Mouse (Mus musculus): ENCODE results near the gene Brd7. TPM values are rescaled to one million over a fixed set of nuclear protein-coding genes. Genes with fewer than 3 reads are reported as not detected.

The Brd7 gene
- polyA plus RNA-seq, 1 experiment from 2014 or later = 87.3 TPM

- TF ChIP-seq CTCF (IDR thresholded peaks at IDR 0.05; ENCODE audit: low read depth) = no peak
- Histone ChIP-seq H3K9ac (no peak overlapping the region), H3K9me3 (ENCODE audit: low read depth, low read length) (no peaks in the 10 kb centered on the region), H3K4me3 (ENCODE audit: low read depth, low read length) (no peak overlapping the region; the same call in 1 of the 2 replicates), H3K4me1 (ENCODE audit: insufficient read depth) (no peaks in the 10 kb centered on the region), H3K27ac (ENCODE audit: low read depth) (no peak overlapping the region), H3K27me3 (ENCODE audit: insufficient read depth, low read length) (no peaks in the 10 kb centered on the region), H3K36me3 (ENCODE audit: insufficient read depth) (no peaks in the 10 kb centered on the region), H3K4me2 (peak overlapping the region; percentile 18; the same call in 1 of the 2 replicates)
- no peak for DNase-seq
- WGBS = 61% methylated on average over 10 of the region's 10 CpGs
- ATAC-seq (ENCODE audit: insufficient read depth) = peak; percentile 52; the same call in 1 of the 2 replicates
Observed at GRCm38 (mm10) chr8:88299907-88300603, 61.9 kb downstream of the Brd7 start.

- Histone ChIP-seq H3K9ac (no peak overlapping the region), H3K27me3 (ENCODE audit: insufficient read depth, low read length) (no peaks in the 10 kb centered on the region), H3K4me2 (no peak overlapping the region), H3K4me3 (ENCODE audit: low read depth, low read length) (no peak overlapping the region), H3K9me3 (ENCODE audit: low read depth, low read length) (no peaks in the 10 kb centered on the region), H3K27ac (ENCODE audit: low read depth) (no peak overlapping the region), H3K36me3 (ENCODE audit: insufficient read depth) (no peaks in the 10 kb centered on the region), H3K4me1 (ENCODE audit: insufficient read depth) (no peaks in the 10 kb centered on the region)
- ATAC-seq (ENCODE audit: insufficient read depth) (no peak), DNase-seq (no peak)
- TF ChIP-seq CTCF (IDR thresholded peaks at IDR 0.05; ENCODE audit: low read depth) = no peak
- WGBS = 83% methylated on average over 10 of the region's 10 CpGs
Observed at GRCm38 (mm10) chr8:88298733-88299103, 63.3 kb downstream of the Brd7 start.

GRCm38 (mm10) chr8:88297976-88298732 lies 63.8 kb downstream of the Brd7 start:
- no peak for DNase-seq
- 0 out of 2 replicates have a peak, but pooled peaks have one; percentile 35 for ATAC-seq (ENCODE audit: insufficient read depth)
- H3K9ac ChIP-seq = no peak overlapping the region
- no peaks in the 10 kb centered on the region for H3K4me1 ChIP-seq (ENCODE audit: insufficient read depth)
- no peaks in the 10 kb centered on the region for H3K9me3 ChIP-seq (ENCODE audit: low read depth, low read length)
- no peaks in the 10 kb centered on the region for H3K27me3 ChIP-seq (ENCODE audit: insufficient read depth, low read length)
- no peak overlapping the region for H3K4me3 ChIP-seq (ENCODE audit: low read depth, low read length)
- no peaks in the 10 kb centered on the region for H3K36me3 ChIP-seq (ENCODE audit: insufficient read depth)
- no peak overlapping the region for H3K27ac ChIP-seq (ENCODE audit: low read depth)
- 38% methylated on average over 12 of the region's 12 CpGs for WGBS
- H3K4me2 ChIP-seq = no peak overlapping the region
- no peak for TF ChIP-seq CTCF (IDR thresholded peaks at IDR 0.05; ENCODE audit: low read depth)

- ATAC-seq (ENCODE audit: insufficient read depth) (no peak), DNase-seq (no peak)
- Histone ChIP-seq H3K4me2 (no peak overlapping the region), H3K9ac (no peak overlapping the region), H3K4me3 (ENCODE audit: low read depth, low read length) (no peak overlapping the region), H3K27ac (ENCODE audit: low read depth) (no peak overlapping the region), H3K27me3 (ENCODE audit: insufficient read depth, low read length) (no peaks in the 10 kb centered on the region), H3K4me1 (ENCODE audit: insufficient read depth) (no peaks in the 10 kb centered on the region), H3K36me3 (ENCODE audit: insufficient read depth) (no peaks in the 10 kb centered on the region), H3K9me3 (ENCODE audit: low read depth, low read length) (no peaks in the 10 kb centered on the region)
- 67% methylated on average over 2 of the region's 2 CpGs for WGBS
- TF ChIP-seq CTCF (IDR thresholded peaks at IDR 0.05; ENCODE audit: low read depth) = no peak
Observed at GRCm38 (mm10) chr8:88294977-88295376, 67.0 kb downstream of the Brd7 start.

- H3K27ac ChIP-seq (ENCODE audit: low read depth) = no peak overlapping the region
- no peaks in the 10 kb centered on the region for H3K9me3 ChIP-seq (ENCODE audit: low read depth, low read length)
- no peak overlapping the region for H3K4me2 ChIP-seq
- TF ChIP-seq CTCF (IDR thresholded peaks at IDR 0.05; ENCODE audit: low read depth) = no peak
- H3K4me3 ChIP-seq (ENCODE audit: low read depth, low read length) = no peak overlapping the region
- H3K9ac ChIP-seq = no peak overlapping the region
- H3K4me1 ChIP-seq (ENCODE audit: insufficient read depth) = no peaks in the 10 kb centered on the region; the same call in 1 of the 2 replicates
- no peak for ATAC-seq (ENCODE audit: insufficient read depth)
- no peaks in the 10 kb centered on the region for H3K27me3 ChIP-seq (ENCODE audit: insufficient read depth, low read length)
- WGBS = 86% methylated on average over 9 of the region's 9 CpGs
- H3K36me3 ChIP-seq (ENCODE audit: insufficient read depth) = no peaks in the 10 kb centered on the region
- DNase-seq = no peak
Observed at GRCm38 (mm10) chr8:88293590-88294356, 68.2 kb downstream of the Brd7 start.

- no peak overlapping the region for H3K27ac ChIP-seq (ENCODE audit: low read depth)
Observed at GRCm38 (mm10) chr8:88292926-88293325, 69.1 kb downstream of the Brd7 start.

More at GRCm38 (mm10) chr8:88292926-88293325, 69.1 kb downstream of the Brd7 start:
- H3K36me3 ChIP-seq (ENCODE audit: insufficient read depth) = no peaks in the 10 kb centered on the region
- DNase-seq (no peak), ATAC-seq (ENCODE audit: insufficient read depth) (no peak)
- H3K4me3 ChIP-seq (ENCODE audit: low read depth, low read length) = no peak overlapping the region
- H3K9me3 ChIP-seq (ENCODE audit: low read depth, low read length) = no peaks in the 10 kb centered on the region
- H3K27me3 ChIP-seq (ENCODE audit: insufficient read depth, low read length) = no peaks in the 10 kb centered on the region
- no peak overlapping the region for H3K4me2 ChIP-seq
- WGBS = 86% methylated on average over 3 of the region's 3 CpGs
- no peaks in the 10 kb centered on the region; the same call in 1 of the 2 replicates for H3K4me1 ChIP-seq (ENCODE audit: insufficient read depth)
- TF ChIP-seq CTCF (IDR thresholded peaks at IDR 0.05; ENCODE audit: low read depth) = no peak
- no peak overlapping the region for H3K9ac ChIP-seq

Data from lung, embryonic 14.5 days (tissue).